Mouse (Mus musculus): ENCODE measurements around the gene Serpinb9g. TPM values are rescaled to one million over a fixed set of nuclear protein-coding genes. Genes with fewer than 3 reads are reported as not detected.
"Not testable (repeated sequence)": the region's sequence is repeated elsewhere in the genome, so short reads cannot be mapped to it uniquely, and the experiment has no call there.

Serpinb9g gene
- not detected in 2 replicates for polyA plus RNA-seq (2014; fragmentation: Nextera tagmentation; extraction: Ambion mirVana)

DNA sequence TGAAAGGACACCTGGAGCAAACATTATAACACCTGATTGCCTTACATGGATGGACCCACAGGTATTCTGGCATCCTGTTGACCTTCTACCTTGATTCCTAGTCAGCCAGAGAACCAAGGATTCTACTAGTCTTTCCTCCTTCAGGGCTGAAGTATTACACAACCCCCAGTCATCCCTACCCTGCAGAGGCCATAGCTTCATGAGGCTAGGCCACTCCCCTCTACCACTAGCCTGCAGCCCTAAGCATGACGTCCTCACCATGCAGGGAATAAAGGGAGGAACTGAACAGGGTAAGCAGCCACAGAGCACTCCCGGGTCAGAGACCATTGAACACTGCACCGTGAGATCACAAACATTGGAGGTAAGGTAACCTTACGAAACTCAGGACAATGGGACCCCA is at the start of gene Serpinb9g:
Gene Serpinb9g, plus strand, starts transcription at position 301 of the 400 bp plus-strand sequence.
- not testable (repeated sequence) for H3K36me3 ChIP-seq (replicated peaks; ENCODE audit: control insufficient read depth, insufficient read depth); H3K27ac ChIP-seq; H3K4me1 ChIP-seq (replicated peaks; ENCODE audit: control insufficient read depth, insufficient read depth, low read length); H3K4me2 ChIP-seq (replicated peaks); H3K9me3 ChIP-seq (ENCODE audit: control insufficient read depth, low read length); H3K9ac ChIP-seq; DNase-seq (ENCODE audit: low spot score); H3K4me3 ChIP-seq (replicated peaks; ENCODE audit: low read length); ATAC-seq (ENCODE audit: low FRiP score); H3K27me3 ChIP-seq (ENCODE audit: control insufficient read depth, insufficient read depth, low read length)
- WGBS, result 82% methylated on average over 4 of the region's 4 CpGs

DNA sequence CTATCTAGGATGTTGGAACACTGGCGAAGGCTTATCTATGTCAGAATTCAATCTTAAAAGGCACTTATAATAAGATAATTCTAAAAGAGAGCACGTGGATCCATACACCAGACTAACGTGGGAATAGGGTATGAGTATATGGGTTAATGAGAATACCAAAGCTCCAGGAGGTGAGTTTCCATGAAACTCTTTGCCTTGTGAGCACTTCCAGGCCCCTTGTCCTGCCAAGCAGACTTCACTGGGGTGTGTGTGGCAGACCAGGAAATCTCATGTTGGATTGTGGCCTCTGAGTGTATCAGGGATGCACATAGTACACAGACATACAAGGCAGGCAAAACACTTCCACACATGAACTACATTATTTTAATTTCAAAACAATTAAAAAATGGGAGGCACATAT is 718 bp upstream of the Serpinb9g start:
- H3K4me1 ChIP-seq (replicated peaks; ENCODE audit: control insufficient read depth, insufficient read depth, low read length); H3K4me2 ChIP-seq (replicated peaks); H3K36me3 ChIP-seq (replicated peaks; ENCODE audit: control insufficient read depth, insufficient read depth); H3K27me3 ChIP-seq (ENCODE audit: control insufficient read depth, insufficient read depth, low read length); H3K9me3 ChIP-seq (ENCODE audit: control insufficient read depth, low read length); DNase-seq (ENCODE audit: low spot score); H3K9ac ChIP-seq; ATAC-seq (ENCODE audit: low FRiP score); H3K27ac ChIP-seq; H3K4me3 ChIP-seq (replicated peaks; ENCODE audit: low read length): not testable (repeated sequence)
- 80% methylated on average over 3 of the region's 3 CpGs for WGBS

DNA sequence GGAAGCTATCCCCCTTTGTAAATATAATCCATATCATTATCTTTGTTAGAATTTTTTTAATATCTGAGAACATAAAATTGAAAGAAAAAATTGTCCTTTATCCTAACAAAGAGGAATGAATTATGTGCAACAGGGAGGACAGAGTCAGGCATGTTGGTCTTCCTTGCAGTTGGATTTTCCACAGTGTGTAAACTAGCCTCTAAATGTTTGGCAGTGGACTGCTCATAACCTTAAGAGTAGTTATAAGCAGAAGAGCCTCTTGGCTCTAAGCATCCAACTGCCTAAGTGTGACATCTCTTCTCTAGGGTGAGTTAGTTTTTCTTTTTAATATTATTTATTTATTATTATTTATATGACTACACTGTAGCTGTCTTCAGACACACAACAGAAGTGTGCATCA is 40.0 kb downstream of the Serpinb9g start:
- H3K27me3 ChIP-seq (ENCODE audit: control insufficient read depth, insufficient read depth, low read length), result no peaks in the 10 kb centered on the region
- no peak overlapping the region for H3K27ac ChIP-seq
- H3K36me3 ChIP-seq (replicated peaks; ENCODE audit: control insufficient read depth, insufficient read depth), result no peaks in the 10 kb centered on the region
- no peak for ATAC-seq (ENCODE audit: low FRiP score)
- peaks cover 33% of the 10 kb centered on the region for H3K9me3 ChIP-seq (ENCODE audit: control insufficient read depth, low read length)
- no peak overlapping the region for H3K9ac ChIP-seq
- H3K4me2 ChIP-seq (replicated peaks), result no peak overlapping the region
- H3K4me3 ChIP-seq (replicated peaks; ENCODE audit: low read length), result no peak overlapping the region
- no peaks in the 10 kb centered on the region for H3K4me1 ChIP-seq (replicated peaks; ENCODE audit: control insufficient read depth, insufficient read depth, low read length)
- no peak for DNase-seq (ENCODE audit: low spot score)

DNA sequence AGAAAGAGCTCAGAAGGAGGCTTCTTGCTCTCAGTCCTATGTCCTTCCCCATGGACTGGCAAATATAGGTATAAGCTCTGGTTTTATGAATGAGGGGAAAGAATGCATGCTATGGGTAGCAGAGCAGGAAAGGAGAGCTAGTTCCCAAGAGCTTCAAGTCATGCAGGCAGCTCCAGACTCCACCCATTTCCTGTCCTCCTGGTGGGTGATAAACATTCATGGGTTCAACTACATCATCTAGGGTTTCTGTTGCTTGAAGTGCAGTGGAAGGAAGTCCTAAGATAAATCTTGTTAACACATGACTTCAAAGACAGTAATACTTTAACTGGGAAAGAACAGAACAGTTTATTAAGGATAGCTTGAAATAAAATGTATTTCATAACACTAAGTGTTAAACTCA is 48.2 kb downstream of the Serpinb9g start:
- DNase-seq (ENCODE audit: low spot score) (no peak), ATAC-seq (ENCODE audit: low FRiP score) (no peak)
- Histone ChIP-seq H3K27me3 (ENCODE audit: control insufficient read depth, insufficient read depth, low read length) (no peaks in the 10 kb centered on the region), H3K36me3 (replicated peaks; ENCODE audit: control insufficient read depth, insufficient read depth) (no peaks in the 10 kb centered on the region), H3K9ac (no peak overlapping the region), H3K4me1 (replicated peaks; ENCODE audit: control insufficient read depth, insufficient read depth, low read length) (no peaks in the 10 kb centered on the region), H3K4me3 (replicated peaks; ENCODE audit: low read length) (no peak overlapping the region), H3K4me2 (replicated peaks) (no peak overlapping the region), H3K9me3 (ENCODE audit: control insufficient read depth, low read length) (peaks cover 21% of the 10 kb centered on the region), H3K27ac (no peak overlapping the region)

Other genes starting within 250 kb of the Serpinb9g start
- gene Serpinb9e, start 235.2 kb upstream of the Serpinb9g start, polyA plus RNA-seq (2014; fragmentation: Nextera tagmentation; extraction: Ambion mirVana), result not detected in 2 replicates
- gene Serpinb9f, start 160.7 kb upstream of the Serpinb9g start, polyA plus RNA-seq (2014; fragmentation: Nextera tagmentation; extraction: Ambion mirVana), result not detected in 2 replicates
- gene Gm11397, start 89.0 kb upstream of the Serpinb9g start, polyA plus RNA-seq (2014; fragmentation: Nextera tagmentation; extraction: Ambion mirVana), result not detected in 2 replicates
- not detected in 2 replicates for gene Serpinb6d, start 176.6 kb downstream of the Serpinb9g start, polyA plus RNA-seq (2014; fragmentation: Nextera tagmentation; extraction: Ambion mirVana)

All from hindbrain, embryonic 14.5 days (tissue).